Mouse (Mus musculus) liver, embryonic 14.5 days (tissue): ENCODE measurements around the gene Gm42674.

Experiments used
- CTCF ChIP-seq: IDR thresholded peaks from 2 replicates; pipeline ENCODE4 v1.5.1; 2016; ENCODE audit warnings: antibody characterized with exemption, low read depth, control low read depth
- EP300 ChIP-seq: IDR thresholded peaks from 2 replicates; pipeline ENCODE4 v1.6.1; 2016; ENCODE audit warnings: antibody characterized with exemption, low read depth

DNA sequence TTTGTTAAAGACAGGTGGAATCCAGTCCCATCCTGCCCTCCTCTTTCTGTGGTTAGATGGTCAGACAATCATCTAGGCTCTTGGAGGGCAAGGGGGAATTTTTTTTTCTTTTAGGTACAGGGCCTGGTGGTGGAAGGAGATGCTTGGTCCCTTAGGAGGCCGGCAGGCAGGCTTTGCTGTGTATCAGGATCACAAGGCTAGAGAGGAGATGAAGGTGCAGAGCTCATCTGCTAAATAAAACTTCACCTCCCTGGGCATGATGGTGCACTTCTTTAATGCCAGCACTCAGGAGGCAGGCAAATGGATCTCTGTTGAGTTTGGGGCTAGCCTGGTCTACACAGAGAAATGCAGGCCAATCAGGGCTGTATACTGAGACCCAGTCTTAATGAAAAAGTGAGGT, 14.2 kb downstream of the Gm42674 start:
- no peak for TF ChIP-seq CTCF
- no peak for TF ChIP-seq EP300
